Mouse (Mus musculus) adrenal gland, postnatal 25 days (tissue): Measurements from ENCODE around the gene Chmp6. TPM values are rescaled to one million over a fixed set of nuclear protein-coding genes. Genes with fewer than 3 reads are reported as not detected.

Experiments used
- DNase-seq: peaks from one replicate; pipeline ENCODE4 v3.0.0; 2021; ENCODE audit warnings: mixed read lengths
- total RNA-seq: library from RNA; stranded (reverse); gene quantifications from 2 replicates; pipeline ENCODE4 v1.2.3, GENCODE M21; 2021

Gene Chmp6
- total RNA-seq, 1 experiment from 2014 or later = 43.4 TPM

DNA sequence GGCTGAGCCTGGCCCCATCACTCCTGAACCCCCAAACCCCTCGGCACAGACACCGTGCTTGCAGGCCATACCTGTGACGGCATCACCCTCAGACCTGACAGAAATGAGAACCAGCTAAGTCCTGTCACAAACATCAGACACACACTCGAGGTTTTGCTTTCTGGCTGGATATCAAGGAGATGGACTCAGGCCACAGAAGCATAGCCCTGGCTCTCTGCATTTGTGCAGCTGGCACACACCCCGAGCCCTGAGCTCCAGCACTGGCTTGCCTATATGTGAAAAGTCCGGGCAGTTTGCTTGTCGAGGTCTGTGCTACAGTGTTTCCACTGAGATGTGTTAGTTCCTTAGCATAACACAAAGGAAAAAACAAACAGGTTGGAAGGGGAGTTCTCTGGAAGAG, 5.5 kb upstream of the Chmp6 start:
- DNase-seq = no peak

DNA sequence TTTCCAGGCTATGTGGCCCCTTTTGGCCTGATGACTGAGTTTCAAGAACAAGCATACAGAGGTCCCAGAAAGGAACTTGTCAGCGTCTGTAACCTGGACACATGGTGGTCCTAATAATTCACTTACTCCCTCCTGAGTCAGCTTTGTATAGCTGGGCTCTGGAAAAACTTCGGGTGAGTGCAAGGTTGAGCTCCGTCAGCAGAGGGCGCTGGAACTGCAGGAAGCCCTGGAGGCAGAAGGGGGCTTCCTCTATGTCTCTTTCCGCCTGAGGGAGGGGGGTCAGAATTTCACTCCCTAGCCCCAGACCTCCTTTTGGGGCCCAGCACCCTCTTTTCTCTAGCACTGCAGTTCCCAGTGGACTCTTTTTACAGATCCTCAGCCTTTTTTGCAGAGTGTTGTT, 3.8 kb upstream of the Chmp6 start:
- DNase-seq = peak; percentile 73

DNA sequence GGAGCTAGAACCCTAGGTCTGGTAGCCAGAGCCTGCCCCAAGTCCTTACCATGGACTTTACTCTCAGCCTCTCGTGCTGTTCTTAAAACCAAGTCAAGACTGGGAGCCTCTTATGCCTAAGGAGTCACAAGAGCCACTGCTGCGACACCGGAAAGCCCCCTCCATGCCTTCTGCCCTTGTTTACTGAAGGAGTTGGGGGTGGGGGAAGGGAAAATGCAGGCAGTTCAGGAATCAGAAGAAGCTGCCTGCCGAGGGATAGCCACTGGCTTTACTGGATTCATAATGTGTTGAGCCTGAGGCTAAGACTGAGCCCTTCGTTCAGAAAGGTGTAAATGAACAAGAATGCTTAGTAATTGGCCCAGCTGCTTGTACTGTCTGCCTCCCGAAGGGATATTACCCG, 396 bp upstream of the Chmp6 start:
- no peak for DNase-seq

- no peak for DNase-seq
These were observed 684 bp downstream of the Chmp6 start for GRCm38 (mm10) chr11:119913935-119914314.

DNA sequence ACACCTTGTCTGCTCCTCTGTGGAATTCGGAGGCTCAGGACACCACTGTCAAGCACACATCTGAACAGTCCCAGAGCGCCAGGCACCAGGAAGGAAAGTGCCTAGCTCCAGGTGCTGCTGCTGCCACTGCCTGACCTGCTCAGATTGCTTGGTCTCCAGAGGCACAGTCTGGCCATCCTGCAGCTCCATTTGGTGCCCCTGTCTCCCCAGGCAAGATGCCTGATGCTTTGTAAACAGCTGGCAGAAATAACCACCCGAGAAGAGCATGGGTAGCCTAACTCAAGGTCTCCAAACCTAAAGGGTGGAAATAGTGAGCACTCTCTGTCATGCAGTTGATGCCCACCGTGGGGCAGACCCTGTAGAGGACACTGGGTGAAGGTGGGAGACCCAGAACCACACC, 1.1 kb downstream of the Chmp6 start:
- DNase-seq = no peak

GRCm38 (mm10) chr11:119915666-119916065, 2.4 kb downstream of the Chmp6 start:
- no peak for DNase-seq

GRCm38 (mm10) chr11:119916102-119916790, 3.0 kb downstream of the Chmp6 start:
- peak; percentile 51 for DNase-seq

DNA sequence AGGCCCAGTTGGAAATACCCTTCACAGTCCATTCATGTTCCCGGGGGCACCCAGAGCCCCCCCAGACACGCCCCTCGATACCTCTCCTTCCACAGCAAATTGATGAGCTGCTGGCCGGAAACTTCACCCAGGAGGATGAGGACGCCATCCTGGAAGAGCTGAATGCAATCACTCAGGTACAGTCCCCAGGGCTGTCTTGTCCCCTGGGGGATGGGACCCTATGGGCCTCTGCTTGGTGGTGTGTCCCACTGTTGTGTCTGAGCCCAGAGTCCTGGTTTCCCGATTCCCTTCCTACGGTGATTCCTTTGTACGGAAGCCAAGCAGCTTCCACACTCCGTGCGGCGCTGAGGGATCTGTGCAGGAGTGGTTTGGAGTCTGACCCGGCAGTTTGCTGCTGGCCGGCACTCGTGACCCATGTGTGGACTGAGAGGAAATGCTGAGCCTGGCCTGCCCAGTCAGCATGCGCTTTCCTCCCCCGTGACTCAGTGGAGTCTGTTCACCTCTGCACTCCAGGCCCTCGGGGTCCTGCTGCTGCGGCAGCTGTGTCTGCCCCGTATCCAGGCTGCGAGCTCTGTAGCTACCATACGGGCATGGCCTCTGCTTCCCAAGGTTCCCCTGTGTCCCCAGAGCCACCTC, 3.7 kb downstream of the Chmp6 start:
- no peak for DNase-seq

DNA sequence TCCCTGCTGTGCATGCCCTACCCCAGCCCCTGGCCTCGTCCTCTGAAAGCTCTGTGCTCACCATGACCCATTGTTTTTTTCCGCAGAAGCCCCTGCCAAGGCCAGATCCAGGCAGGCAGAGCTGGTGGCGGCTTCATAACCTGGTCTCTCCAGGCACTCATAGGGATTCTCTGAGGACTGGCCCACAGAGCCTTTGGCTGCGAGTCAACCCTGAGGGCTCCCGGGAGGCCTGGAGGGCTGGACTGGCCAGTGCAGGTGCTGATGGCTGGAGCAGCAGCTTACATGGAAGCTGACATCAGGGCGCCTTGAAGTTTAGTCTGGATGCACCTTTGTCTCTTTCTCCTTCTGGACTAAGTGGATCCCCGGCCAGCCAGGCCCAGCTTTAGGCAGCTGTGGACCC, 5.3 kb downstream of the Chmp6 start:
- DNase-seq = no peak

DNA sequence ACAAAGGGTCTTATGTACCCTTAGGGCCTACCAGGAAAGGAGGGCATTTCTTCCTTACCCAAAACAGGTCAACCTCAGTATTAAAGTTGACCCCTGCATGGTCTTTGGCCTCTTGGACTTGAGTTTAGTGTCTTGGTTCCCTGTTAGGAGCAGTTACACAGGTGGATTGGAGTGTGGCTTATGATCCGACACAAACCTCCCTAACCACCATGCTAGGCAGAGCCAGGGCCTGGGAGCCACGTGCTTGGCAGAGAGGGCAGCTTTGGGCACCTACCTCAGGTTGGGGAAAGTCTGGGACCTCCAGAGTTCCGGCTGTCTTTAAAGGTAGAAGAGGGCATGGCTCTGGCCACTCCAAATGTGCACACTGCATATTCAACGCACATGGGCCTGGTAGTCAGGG, 6.2 kb downstream of the Chmp6 start:
- DNase-seq = no peak

- peak; percentile 64 for DNase-seq
These were observed 6.7 kb downstream of the Chmp6 start for GRCm38 (mm10) chr11:119919897-119920296.

GRCm38 (mm10) chr11:119920668-119921067, 7.4 kb downstream of the Chmp6 start:
- DNase-seq = no peak

- DNase-seq = no peak
These were observed 11.9 kb downstream of the Chmp6 start for GRCm38 (mm10) chr11:119925176-119925575.

DNA sequence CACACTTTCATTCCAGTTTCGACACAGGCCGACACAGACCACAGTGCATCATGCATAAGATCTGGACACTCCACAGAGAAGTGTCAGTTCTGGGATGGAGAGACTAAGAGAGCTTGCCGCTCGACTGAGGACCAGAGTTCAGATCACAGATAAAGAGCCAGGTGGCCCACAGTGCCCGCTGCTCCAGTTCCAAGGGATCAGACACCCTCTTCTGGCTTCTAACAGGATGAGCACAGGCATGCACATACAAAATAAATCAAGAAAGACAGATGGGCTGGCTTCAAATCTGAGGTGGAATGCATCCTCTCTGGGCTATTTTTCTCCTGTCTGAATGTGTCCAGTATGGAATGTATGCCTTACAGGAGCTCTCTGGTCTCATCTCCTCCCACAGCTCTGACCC, 13.5 kb downstream of the Chmp6 start:
- no peak for DNase-seq

GRCm38 (mm10) chr11:119928023-119928681, 14.9 kb downstream of the Chmp6 start:
- DNase-seq = peak; percentile 21

- no peak for DNase-seq
These were observed 16.5 kb downstream of the Chmp6 start for GRCm38 (mm10) chr11:119929603-119930265.

DNA sequence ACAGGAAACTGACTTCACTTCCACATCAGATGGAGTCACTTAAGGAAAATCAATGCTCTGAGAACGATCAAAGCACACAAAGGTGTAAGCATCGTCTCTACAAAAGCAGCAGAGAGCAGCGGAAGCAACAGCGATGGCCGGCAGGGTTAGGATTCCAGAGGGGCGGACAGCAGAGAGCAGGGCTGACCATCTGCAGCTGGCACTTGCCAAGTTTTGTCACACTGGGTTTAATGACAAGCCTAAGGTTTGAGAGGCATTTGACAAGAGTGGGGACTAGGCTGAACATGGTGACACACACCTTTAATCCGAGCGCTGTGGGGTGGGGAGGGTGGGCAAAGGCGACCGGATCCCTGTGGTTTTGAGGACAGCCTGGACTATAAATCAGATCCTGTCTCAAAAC, 18.6 kb downstream of the Chmp6 start:
- DNase-seq = no peak

- no peak for DNase-seq
These were observed 19.9 kb downstream of the Chmp6 start for GRCm38 (mm10) chr11:119933142-119933541.

GRCm38 (mm10) chr11:119933819-119934583, 20.8 kb downstream of the Chmp6 start:
- DNase-seq = no peak

DNA sequence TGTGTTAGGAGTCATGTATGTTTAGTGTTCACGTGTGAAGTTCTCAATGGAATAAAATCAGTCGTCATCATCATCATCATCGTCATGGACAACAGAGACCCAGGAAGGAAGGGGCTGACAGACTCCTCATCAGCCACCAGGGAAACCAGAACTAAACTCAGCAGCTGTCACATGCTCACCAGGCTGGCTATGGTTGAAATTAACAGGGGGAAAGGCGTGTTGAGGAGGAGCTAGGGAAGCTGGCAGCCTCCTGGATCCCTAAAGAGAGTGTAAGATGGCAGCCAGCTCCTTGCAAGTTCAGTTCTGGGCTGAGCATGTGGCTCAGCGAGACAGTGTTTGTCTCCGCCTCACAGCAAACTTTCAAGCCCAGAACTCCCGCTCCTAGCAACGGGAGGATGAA, 21.5 kb downstream of the Chmp6 start:
- DNase-seq = no peak

GRCm38 (mm10) chr11:119935457-119935856, 22.2 kb downstream of the Chmp6 start:
- peak; percentile 75 for DNase-seq

- DNase-seq = no peak
These were observed 23.2 kb downstream of the Chmp6 start for GRCm38 (mm10) chr11:119936456-119936855.
